Comparison of ENCODE assay signal across 12 mouse cellular contexts in the genomic region with DNA sequence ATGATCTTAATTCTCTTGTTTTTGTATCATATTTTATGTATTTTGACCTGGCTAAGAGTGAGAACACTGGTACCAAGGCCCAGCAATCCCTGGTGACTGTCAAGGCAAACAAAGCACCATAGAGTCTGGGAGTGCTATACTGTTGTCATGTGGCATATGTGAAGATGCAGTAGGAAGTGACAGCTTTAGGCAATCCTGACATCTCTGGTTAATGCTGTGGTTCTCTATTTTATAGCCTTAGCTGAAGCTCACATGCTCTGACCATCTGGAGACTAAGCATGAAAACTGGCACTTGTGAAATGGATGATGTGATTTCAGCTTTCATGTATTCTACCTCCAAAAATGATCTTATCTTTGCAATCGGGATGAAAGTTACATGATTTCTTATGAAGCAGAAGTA.
"Had no signal": no experiment of that assay in that cellular context is flagged by ENCODE, and none has a peak within 500 bp of the region (broad histone marks: within the 10 kb centered on the region; RNA-seq: fewer than 3 reads in every experiment).

No protein-coding gene starts in this region.

- ATAC-seq: liver, embryonic 12.5 days had no signal

- DNase-seq: kidney, adult 8-10 months; kidney, postnatal 25 days; lung, embryonic 14.5 days; lung, postnatal 10 days; lung, postnatal 4 days; midbrain, embryonic 14.5 days; thymus, postnatal 4 days had no signal

- H3K27ac ChIP-seq: limb, embryonic 10.5 days; liver, embryonic 12.5 days; midbrain, embryonic 10.5 days; neural tube, embryonic 15.5 days had no signal

- H3K4me3 ChIP-seq: limb, embryonic 10.5 days; liver, embryonic 12.5 days; midbrain, embryonic 10.5 days; myocyte; neural tube, embryonic 15.5 days had no signal
